Mouse (Mus musculus): ENCODE measurements at regions not wholly inside any gene's neighbourhood (a gene's known extent, or its start where the extent isn't known, plus 50 kb on each side); places are given as distances from the start of the nearest gene placed in this dataset.

- no peak for DNase-seq (ENCODE audit: extremely low spot score in 1 of 2, low spot score in 1 of 2)
Measured at GRCm38 (mm10) chr7:116847846-116848730, 343.9 kb downstream of the Nucb2 start.

DNA sequence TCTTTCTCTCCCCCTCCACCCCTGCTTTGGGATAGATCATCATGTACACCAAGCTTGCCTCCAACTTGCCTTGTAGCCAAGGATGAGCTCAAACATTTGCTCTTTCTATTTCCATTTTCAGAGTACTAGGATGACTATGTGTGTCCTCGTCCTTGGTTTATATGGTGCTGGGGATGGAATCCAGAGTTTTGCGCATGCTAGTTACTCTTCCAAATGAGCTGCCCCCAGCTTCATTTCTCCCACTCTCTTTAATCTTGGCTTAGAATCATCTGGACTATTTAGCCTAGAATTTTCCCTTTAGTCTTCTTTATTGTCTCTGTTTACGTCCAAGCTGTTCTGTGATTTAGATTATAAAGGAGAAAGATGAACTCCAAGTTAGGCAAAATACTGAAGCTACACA, 349.2 kb downstream of the Nucb2 start:
- no peak for DNase-seq (ENCODE audit: extremely low spot score in 1 of 2, low spot score in 1 of 2)

- DNase-seq (ENCODE audit: extremely low spot score in 1 of 2, low spot score in 1 of 2) = no peak
Measured at GRCm38 (mm10) chr7:116857141-116857540, 353.0 kb downstream of the Nucb2 start.

DNA sequence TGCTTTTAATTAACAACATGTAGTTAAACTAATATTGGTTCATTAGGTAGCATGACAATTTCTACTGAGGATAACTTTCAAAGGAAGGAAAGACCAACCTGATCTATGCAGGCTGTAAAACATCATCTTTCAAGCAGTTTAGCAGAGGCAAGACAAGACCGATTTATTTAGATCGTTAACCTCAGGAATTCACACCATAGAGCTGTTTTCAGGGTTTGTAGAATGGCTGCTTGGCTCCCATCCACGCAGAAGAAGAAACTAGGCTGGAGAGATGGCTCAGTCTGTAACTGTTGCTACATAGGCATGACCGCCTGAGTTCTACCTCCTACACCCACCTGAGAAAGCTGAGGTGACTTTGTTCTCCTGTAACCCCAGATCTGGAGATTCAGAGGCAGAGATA, 353.6 kb downstream of the Nucb2 start:
- DNase-seq (ENCODE audit: extremely low spot score in 1 of 2, low spot score in 1 of 2) = no peak

GRCm38 (mm10) chr7:116882268-116882964, 378.2 kb downstream of the Nucb2 start:
- DNase-seq (ENCODE audit: extremely low spot score in 1 of 2, low spot score in 1 of 2) = no peak

GRCm38 (mm10) chr7:116893846-116894245, 389.7 kb downstream of the Nucb2 start:
- no peak for DNase-seq (ENCODE audit: extremely low spot score in 1 of 2, low spot score in 1 of 2)

DNA sequence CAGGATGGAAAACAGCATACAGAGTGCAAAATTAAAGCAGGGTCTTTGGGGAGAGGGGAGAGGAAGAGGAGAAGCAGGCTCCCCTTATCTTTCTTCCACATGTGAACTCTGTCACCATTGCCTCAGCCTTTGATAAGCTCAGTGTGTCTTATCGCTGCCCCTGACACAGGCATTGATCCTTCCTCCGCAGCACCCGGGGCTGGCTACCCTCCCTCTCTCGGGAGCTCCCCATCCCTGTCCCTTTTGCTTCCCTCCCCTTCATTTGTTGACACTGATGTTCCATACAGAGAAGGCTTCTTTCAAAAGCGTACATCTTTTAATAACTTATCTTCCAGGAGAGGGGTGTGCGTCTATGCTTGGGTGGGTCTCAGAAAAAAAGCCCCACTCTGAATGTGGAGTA, 411.6 kb downstream of the Nucb2 start:
- no peak for DNase-seq (ENCODE audit: extremely low spot score in 1 of 2, low spot score in 1 of 2)

DNA sequence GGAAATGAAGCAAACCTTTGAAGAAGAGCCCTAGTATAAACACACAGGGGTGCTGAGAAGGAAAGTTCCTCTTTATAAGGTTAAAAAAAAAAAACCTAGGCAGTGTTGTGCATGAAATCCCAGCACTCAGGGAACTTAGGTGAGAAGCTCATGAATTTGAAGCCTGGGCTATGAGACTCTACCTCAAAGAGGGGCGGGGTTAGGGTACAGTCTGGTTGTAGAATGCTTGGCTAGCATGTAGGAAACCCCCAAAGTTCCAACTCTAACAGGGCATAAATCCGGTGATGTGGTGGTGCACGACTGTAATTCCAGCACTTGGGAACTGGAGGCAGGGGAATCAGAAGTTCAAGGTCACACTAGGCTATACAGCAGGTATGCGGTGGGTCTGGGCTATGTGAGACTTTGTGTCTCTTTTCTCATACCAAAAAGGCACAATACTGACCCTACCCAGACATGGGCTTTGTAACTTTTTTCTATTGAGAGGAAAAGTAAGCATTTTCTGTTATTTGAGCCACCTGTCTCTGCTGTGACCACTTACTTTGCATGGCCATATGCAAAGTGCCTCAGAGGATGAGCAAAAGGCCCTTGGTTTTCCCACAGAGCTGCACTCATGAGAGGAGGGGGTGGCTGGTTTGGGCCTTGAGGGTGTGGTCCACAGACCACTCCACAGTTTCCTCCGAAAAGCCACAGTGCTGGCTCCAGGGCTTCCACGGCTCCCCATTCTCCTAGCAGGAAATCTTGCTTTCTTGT, 413.9 kb downstream of the Nucb2 start:
- DNase-seq (ENCODE audit: extremely low spot score in 1 of 2, low spot score in 1 of 2) = no peak

DNA sequence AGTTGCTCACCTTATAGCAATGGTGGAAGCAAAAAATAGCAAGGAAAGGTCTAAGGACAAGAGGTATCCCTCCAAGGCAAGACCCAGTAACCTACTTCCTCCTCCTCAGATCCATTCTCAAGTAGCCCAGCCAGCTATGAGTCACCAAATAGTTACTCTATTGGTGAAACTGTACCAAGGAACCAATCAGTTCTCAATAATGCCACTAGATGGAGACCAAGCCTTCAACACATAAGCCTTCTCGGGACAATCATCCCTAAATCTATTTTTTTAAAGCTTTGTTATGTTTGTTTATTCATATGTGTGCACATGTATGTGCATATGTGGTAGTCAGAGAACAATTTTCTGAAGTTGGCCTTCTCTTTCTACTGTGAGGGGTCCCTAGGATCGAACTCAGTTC, 434.3 kb upstream of the Xylt1 start:
- DNase-seq (ENCODE audit: extremely low spot score in 1 of 2, low spot score in 1 of 2) = no peak

- no peak for DNase-seq (ENCODE audit: extremely low spot score in 1 of 2, low spot score in 1 of 2)
Measured at GRCm38 (mm10) chr7:116959196-116959895, 421.4 kb upstream of the Xylt1 start.

DNA sequence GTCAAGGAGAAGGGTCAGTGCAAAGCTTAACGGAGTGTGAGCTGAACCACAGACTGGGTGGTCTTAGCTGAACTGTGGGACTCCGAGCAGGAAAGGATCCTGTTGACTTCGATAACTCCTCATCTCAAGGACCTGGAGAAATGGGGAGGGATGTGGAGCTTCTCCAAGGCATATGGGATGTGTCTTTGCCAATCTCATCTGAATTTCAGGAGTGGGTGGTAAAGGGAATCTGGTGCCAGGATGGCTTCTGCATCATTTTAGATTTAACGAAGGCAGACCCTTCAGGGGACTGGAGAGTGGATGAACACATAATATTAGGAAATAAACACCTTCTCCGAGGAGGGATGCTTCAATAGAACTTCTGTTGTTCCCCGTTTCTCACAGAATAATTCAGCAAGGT, 416.9 kb upstream of the Xylt1 start:
- DNase-seq (ENCODE audit: extremely low spot score in 1 of 2, low spot score in 1 of 2) = peak in 1 of 2 experiments; percentile 7

GRCm38 (mm10) chr7:116991351-116991750, 389.4 kb upstream of the Xylt1 start:
- no peak for DNase-seq (ENCODE audit: extremely low spot score in 1 of 2, low spot score in 1 of 2)

DNA sequence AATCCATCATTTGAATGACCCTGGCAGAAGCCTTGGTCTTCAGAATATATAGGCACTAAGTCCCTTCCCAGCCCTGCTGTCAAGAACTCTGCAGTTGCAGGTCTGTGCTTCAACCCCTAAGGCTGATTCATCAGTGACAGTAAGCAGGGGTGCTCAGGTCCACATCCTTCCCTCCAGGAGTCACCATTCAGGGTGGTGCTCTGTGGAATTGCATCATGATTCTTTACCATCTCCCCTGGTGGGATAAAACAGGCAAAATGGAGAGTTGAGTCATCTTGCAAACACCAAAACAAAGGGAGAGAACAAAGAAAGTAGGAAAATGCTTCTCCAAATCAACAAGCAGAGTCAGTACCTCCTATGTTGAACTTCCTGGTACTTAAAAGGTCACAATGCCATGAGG, 388.6 kb upstream of the Xylt1 start:
- DNase-seq (ENCODE audit: extremely low spot score in 1 of 2, low spot score in 1 of 2) = no peak

GRCm38 (mm10) chr7:116995770-116996169, 385.0 kb upstream of the Xylt1 start:
- DNase-seq (ENCODE audit: extremely low spot score in 1 of 2, low spot score in 1 of 2) = no peak

- no peak for DNase-seq (ENCODE audit: extremely low spot score in 1 of 2, low spot score in 1 of 2)
Measured at GRCm38 (mm10) chr7:117003167-117003566, 377.6 kb upstream of the Xylt1 start.

GRCm38 (mm10) chr7:117018349-117018748, 362.4 kb upstream of the Xylt1 start:
- DNase-seq (ENCODE audit: extremely low spot score in 1 of 2, low spot score in 1 of 2) = peak in 1 of 2 experiments; percentile 46

- DNase-seq (ENCODE audit: extremely low spot score in 1 of 2, low spot score in 1 of 2) = no peak
Measured at GRCm38 (mm10) chr7:117021716-117022115, 359.1 kb upstream of the Xylt1 start.

DNA sequence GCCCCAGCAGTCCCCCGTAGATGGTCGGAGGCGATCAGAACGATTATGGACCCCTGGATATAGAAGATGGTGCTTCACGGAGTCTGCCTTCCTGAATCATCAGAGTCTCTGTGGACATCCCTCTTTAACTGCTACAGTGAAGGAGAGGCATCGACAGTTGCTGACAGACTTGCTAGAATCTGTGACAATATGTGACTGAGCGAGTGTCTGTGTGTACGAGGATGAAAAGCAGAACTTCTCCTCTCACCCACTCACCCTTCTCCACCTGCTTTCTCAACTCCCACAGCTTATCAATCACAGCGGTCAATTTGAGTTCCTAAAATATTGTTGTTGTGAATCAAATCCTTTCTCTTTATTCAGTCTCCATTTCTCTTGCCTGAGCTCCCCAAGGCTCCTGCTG, 335.9 kb upstream of the Xylt1 start:
- DNase-seq (ENCODE audit: extremely low spot score in 1 of 2, low spot score in 1 of 2) = no peak

GRCm38 (mm10) chr7:117049249-117049648, 331.5 kb upstream of the Xylt1 start:
- no peak for DNase-seq (ENCODE audit: extremely low spot score in 1 of 2, low spot score in 1 of 2)

DNA sequence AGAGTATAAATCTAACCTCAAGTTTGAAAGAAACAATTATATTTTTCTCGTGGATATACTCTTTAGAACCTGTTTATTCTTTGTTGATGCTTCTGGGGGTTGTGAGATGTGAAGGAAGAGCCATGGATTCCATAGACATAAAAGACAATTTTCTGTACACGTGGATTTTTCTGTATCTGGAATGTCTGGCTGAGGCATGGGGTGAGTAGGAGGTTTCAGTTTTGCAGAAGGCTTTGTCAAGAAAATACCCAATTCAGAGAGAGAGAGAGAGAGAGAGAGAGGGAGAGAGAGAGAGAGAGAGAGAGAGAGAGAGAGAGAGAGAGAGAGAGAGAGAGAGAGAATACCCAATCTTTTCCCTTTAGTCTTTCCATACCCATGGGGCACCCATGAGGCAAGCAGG, 315.0 kb upstream of the Xylt1 start:
- DNase-seq (ENCODE audit: extremely low spot score in 1 of 2, low spot score in 1 of 2) = no peak
